Comparison of ENCODE assay signal across 9 mouse cellular contexts in genomic region chr7:101049326-101050087, GRCm38 (mm10). TPM values are rescaled to one million over a fixed set of nuclear protein-coding genes. Genes with fewer than 3 reads are reported as not detected.
DNase-seq lines count a peak whose midpoint lies in the region; ATAC-seq lines count a peak whose summit lies in the region.
"Had no signal": no experiment of that assay in that cellular context is flagged by ENCODE, and none has a peak within 500 bp of the region (broad histone marks: within the 10 kb centered on the region; RNA-seq: fewer than 3 reads in every experiment).

No protein-coding gene starts in this region.

- ATAC-seq in activated CD4-positive, CD25-positive, alpha-beta regulatory T cell, adult 4 months = no peak

- intact Hi-C loops in heart, postnatal 14 days (cut with DNase I) = loop anchor here (2.0 kb wide), 2 partner anchors 37 to 143 kb away; partner anchors contain the start of gene P2ry2

- peak; percentile 74 for DNase-seq in kidney, postnatal 10 days
- no peak for DNase-seq in kidney, adult 9 months
- DNase-seq in gastrocnemius, postnatal 25 days = peak; percentile 93
- peak; percentile 74 to 83 for DNase-seq in heart, postnatal 14 days
- DNase-seq in lung, postnatal 4 days = peak; percentile 67 to 91
- DNase-seq in c-Kit-positive CD71-positive TER-119-positive erythroid progenitor cells, embryonic 14.5 days (ENCODE audit: low spot score) = no peak
- DNase-seq in thymus, postnatal 25 days = no peak
- DNase-seq: right cerebral cortex, postnatal 4 days had no signal

RNA-seq across cellular contexts. Expression of gene P2ry2, which starts 36.8 kb away (rescaled TPM):
- 10 to 100 TPM; 34.3 to 43.7 TPM for total RNA-seq in gastrocnemius, postnatal 25 days (2021)
- total RNA-seq in heart, postnatal 14 days (2021) = 10 to 100 TPM; 20.6 to 22.1 TPM
- polyA plus RNA-seq in activated CD4-positive, CD25-positive, alpha-beta regulatory T cell, adult 4 months (2017; shearing (Covaris generic)) = under 1 TPM in 1 of 2 experiments, not detected in 1; 0.23 TPM

RNA-seq across cellular contexts. Expression of gene Fchsd2, which starts 43.2 kb away (rescaled TPM):
- 1 to 10 TPM; 6.7 to 7.4 TPM for total RNA-seq in gastrocnemius, postnatal 25 days (2021)
- total RNA-seq in heart, postnatal 14 days (2021) = 10 to 100 TPM; 28.9 to 31.3 TPM
- polyA plus RNA-seq in activated CD4-positive, CD25-positive, alpha-beta regulatory T cell, adult 4 months (2017; shearing (Covaris generic)) = 10 to 100 TPM; 31.3 to 40.6 TPM

Comparison
In these comparisons a context has a peak if more than half of its experiments do, and no peak if none do; other contexts are left out.
1. DNase-seq: peak in kidney, postnatal 10 days (single experiment), gastrocnemius, postnatal 25 days (single experiment), heart, postnatal 14 days (2 of 2) and lung, postnatal 4 days (2 of 2); none in kidney, adult 9 months (single experiment), c-Kit-positive CD71-positive TER-119-positive erythroid progenitor cells, embryonic 14.5 days (single experiment) and thymus, postnatal 25 days (single experiment).